Mouse (Mus musculus): ENCODE data around the gene Gm44805.

GRCm38 (mm10) chr7:19673083-19673699 lies 8.0 kb downstream of the Gm44805 start:
- TF ChIP-seq POLR2A (IDR thresholded peaks at IDR 0.05; ENCODE audit: insufficient read length, low read depth) (no peak), TCF12 (IDR thresholded peaks at IDR 0.05; ENCODE audit: insufficient read depth, poor library complexity, severe bottlenecking) (no peak), MAX (IDR thresholded peaks at IDR 0.05; ENCODE audit: low read depth) (no peak), TCF3 (IDR thresholded peaks at IDR 0.05; ENCODE audit: insufficient read length, low read depth) (no peak)
